Mouse (Mus musculus): ENCODE data around the gene Smchd1. TPM values are rescaled to one million over a fixed set of nuclear protein-coding genes. Genes with fewer than 3 reads are reported as not detected.
"Not testable (repeated sequence)": the region's sequence is repeated elsewhere in the genome, so short reads cannot be mapped to it uniquely, and the experiment has no call there.

Smchd1 gene
- polyA plus RNA-seq, 1 experiment from 2014 or later, result 25.6 TPM

- Histone ChIP-seq H3K4me1 (replicated peaks; ENCODE audit: control insufficient read depth, insufficient read depth, low read length) (no peaks in the 10 kb centered on the region), H3K4me3 (ENCODE audit: low read depth, low read length) (no peak overlapping the region), H3K9ac (ENCODE audit: low read depth, low read length) (no peak overlapping the region), H3K4me2 (replicated peaks; ENCODE audit: low read depth) (no peak overlapping the region), H3K27ac (ENCODE audit: low read depth, low read length) (no peak overlapping the region), H3K27me3 (replicated peaks; ENCODE audit: control insufficient read depth, insufficient read depth, low read length) (no peaks in the 10 kb centered on the region), H3K9me3 (ENCODE audit: control insufficient read depth) (no peaks in the 10 kb centered on the region), H3K36me3 (ENCODE audit: control insufficient read depth, insufficient read depth) (peaks cover 12% of the 10 kb centered on the region)
- 85% methylated on average over 3 of the region's 3 CpGs for WGBS
- ATAC-seq, result no peak
- no peak for TF ChIP-seq CTCF (IDR thresholded peaks at IDR 0.05; ENCODE audit: low read depth)
These were observed 133.1 kb downstream of the Smchd1 start for GRCm38 (mm10) chr17:71342006-71342405.

GRCm38 (mm10) chr17:71338627-71339026, 136.5 kb downstream of the Smchd1 start:
- no peaks in the 10 kb centered on the region for H3K4me1 ChIP-seq (replicated peaks; ENCODE audit: control insufficient read depth, insufficient read depth, low read length)
- H3K36me3 ChIP-seq (ENCODE audit: control insufficient read depth, insufficient read depth), result no peaks in the 10 kb centered on the region; the same call in 1 of the 2 replicates
- H3K4me2 ChIP-seq (replicated peaks; ENCODE audit: low read depth), result no peak overlapping the region
- TF ChIP-seq CTCF (IDR thresholded peaks at IDR 0.05; ENCODE audit: low read depth), result no peak
- WGBS, result 94% methylated on average over 6 of the region's 6 CpGs
- H3K27ac ChIP-seq (ENCODE audit: low read depth, low read length), result no peak overlapping the region
- no peaks in the 10 kb centered on the region for H3K27me3 ChIP-seq (replicated peaks; ENCODE audit: control insufficient read depth, insufficient read depth, low read length)
- no peak overlapping the region for H3K9ac ChIP-seq (ENCODE audit: low read depth, low read length)
- ATAC-seq, result no peak
- no peaks in the 10 kb centered on the region for H3K9me3 ChIP-seq (ENCODE audit: control insufficient read depth)
- no peak overlapping the region for H3K4me3 ChIP-seq (ENCODE audit: low read depth, low read length)

DNA sequence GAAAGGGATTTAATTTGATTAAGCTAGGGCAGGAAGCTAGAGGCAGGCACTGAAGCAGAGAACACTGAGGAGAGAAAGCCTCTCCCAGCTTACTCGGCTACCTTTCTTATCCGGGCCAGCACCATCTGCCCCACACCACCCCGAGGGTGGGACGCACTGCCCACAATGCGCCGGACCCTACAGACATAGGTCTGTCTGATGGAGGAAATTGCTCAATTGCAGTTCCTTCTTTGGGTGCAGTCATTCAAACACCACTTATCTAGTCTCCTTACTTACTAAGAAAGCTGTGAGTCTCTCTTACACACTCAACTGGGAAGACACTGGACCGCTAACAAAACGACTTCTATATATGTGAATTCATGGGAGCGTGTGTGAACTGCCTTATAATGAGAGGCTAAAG, 137.6 kb downstream of the Smchd1 start:
- WGBS, result 91% methylated on average over 9 of the region's 9 CpGs
- no peak for ATAC-seq
- TF ChIP-seq CTCF (IDR thresholded peaks at IDR 0.05; ENCODE audit: low read depth), result no peak
- H3K9ac ChIP-seq (ENCODE audit: low read depth, low read length), result no peak overlapping the region
- H3K9me3 ChIP-seq (ENCODE audit: control insufficient read depth), result no peaks in the 10 kb centered on the region
- no peak overlapping the region for H3K27ac ChIP-seq (ENCODE audit: low read depth, low read length)
- no peak overlapping the region for H3K4me2 ChIP-seq (replicated peaks; ENCODE audit: low read depth)
- H3K27me3 ChIP-seq (replicated peaks; ENCODE audit: control insufficient read depth, insufficient read depth, low read length), result no peaks in the 10 kb centered on the region
- no peaks in the 10 kb centered on the region; the same call in 1 of the 2 replicates for H3K36me3 ChIP-seq (ENCODE audit: control insufficient read depth, insufficient read depth)
- H3K4me1 ChIP-seq (replicated peaks; ENCODE audit: control insufficient read depth, insufficient read depth, low read length), result no peaks in the 10 kb centered on the region
- no peak overlapping the region for H3K4me3 ChIP-seq (ENCODE audit: low read depth, low read length)

DNA sequence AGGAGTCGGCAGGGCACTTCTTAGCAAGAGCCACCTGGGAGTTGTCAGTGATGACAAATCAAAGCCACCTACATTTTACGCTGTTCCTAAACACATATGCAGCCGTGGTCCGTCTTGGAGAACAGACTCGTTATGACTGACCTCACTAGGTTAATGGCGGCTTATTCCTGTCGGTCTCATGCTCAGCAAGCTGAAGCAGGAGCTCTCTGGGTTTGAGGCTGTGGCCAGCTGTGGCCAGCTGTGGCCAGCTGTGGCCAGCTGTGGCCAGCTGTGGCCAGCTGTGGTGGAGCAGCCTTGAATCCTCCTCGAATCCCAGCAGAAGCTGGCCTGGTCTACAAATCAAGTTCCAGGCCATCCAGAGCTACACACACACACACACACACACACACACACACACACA, 138.7 kb downstream of the Smchd1 start:
- WGBS, result 56% methylated on average over 8 of the region's 8 CpGs
- ATAC-seq, result no peak
- no peak overlapping the region for H3K27ac ChIP-seq (ENCODE audit: low read depth, low read length)
- no peaks in the 10 kb centered on the region for H3K9me3 ChIP-seq (ENCODE audit: control insufficient read depth)
- H3K4me3 ChIP-seq (ENCODE audit: low read depth, low read length), result no peak overlapping the region
- H3K4me1 ChIP-seq (replicated peaks; ENCODE audit: control insufficient read depth, insufficient read depth, low read length), result no peaks in the 10 kb centered on the region
- no peaks in the 10 kb centered on the region for H3K27me3 ChIP-seq (replicated peaks; ENCODE audit: control insufficient read depth, insufficient read depth, low read length)
- no peak overlapping the region for H3K4me2 ChIP-seq (replicated peaks; ENCODE audit: low read depth)
- TF ChIP-seq CTCF (IDR thresholded peaks at IDR 0.05; ENCODE audit: low read depth), result no peak
- H3K9ac ChIP-seq (ENCODE audit: low read depth, low read length), result no peak overlapping the region
- no peaks in the 10 kb centered on the region for H3K36me3 ChIP-seq (ENCODE audit: control insufficient read depth, insufficient read depth)

DNA sequence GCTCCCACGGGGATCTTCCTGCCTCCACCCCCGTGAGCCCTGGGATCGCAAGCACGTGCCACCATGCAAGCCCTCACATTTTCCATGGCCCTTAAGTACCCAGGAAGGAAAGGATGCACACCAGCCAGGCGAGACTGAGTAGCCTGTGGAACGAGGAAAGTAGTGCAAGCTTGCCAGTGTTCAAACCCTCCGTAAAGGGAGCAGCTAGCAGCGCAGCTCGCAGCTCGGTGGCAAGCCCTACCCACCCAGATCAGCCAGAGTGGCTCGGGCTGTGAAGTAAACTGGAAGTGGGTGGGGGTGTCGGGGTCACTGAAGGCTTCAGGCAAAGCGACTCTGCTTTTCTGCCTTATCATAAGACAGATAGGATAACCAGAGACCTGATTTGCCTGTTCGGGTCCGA, 142.8 kb downstream of the Smchd1 start:
- Histone ChIP-seq H3K9me3 (ENCODE audit: control insufficient read depth) (no peaks in the 10 kb centered on the region), H3K27me3 (replicated peaks; ENCODE audit: control insufficient read depth, insufficient read depth, low read length) (no peaks in the 10 kb centered on the region), H3K4me2 (replicated peaks; ENCODE audit: low read depth) (no peak overlapping the region), H3K4me1 (replicated peaks; ENCODE audit: control insufficient read depth, insufficient read depth, low read length) (no peaks in the 10 kb centered on the region), H3K9ac (ENCODE audit: low read depth, low read length) (no peak overlapping the region), H3K36me3 (ENCODE audit: control insufficient read depth, insufficient read depth) (no peaks in the 10 kb centered on the region), H3K4me3 (ENCODE audit: low read depth, low read length) (no peak overlapping the region), H3K27ac (ENCODE audit: low read depth, low read length) (no peak overlapping the region)
- 37% methylated on average over 15 of the region's 15 CpGs for WGBS
- no peak for TF ChIP-seq CTCF (IDR thresholded peaks at IDR 0.05; ENCODE audit: low read depth)
- no peak for ATAC-seq

- H3K4me1 ChIP-seq (replicated peaks; ENCODE audit: control insufficient read depth, insufficient read depth, low read length); H3K9ac ChIP-seq (ENCODE audit: low read depth, low read length); H3K4me3 ChIP-seq (ENCODE audit: low read depth, low read length); ATAC-seq; H3K36me3 ChIP-seq (ENCODE audit: control insufficient read depth, insufficient read depth); H3K27ac ChIP-seq (ENCODE audit: low read depth, low read length); H3K27me3 ChIP-seq (replicated peaks; ENCODE audit: control insufficient read depth, insufficient read depth, low read length); H3K4me2 ChIP-seq (replicated peaks; ENCODE audit: low read depth); H3K9me3 ChIP-seq (ENCODE audit: control insufficient read depth): not testable (repeated sequence)
- 87% methylated on average over 8 of the region's 8 CpGs for WGBS
These were observed 154.4 kb downstream of the Smchd1 start for GRCm38 (mm10) chr17:71320731-71321130.

DNA sequence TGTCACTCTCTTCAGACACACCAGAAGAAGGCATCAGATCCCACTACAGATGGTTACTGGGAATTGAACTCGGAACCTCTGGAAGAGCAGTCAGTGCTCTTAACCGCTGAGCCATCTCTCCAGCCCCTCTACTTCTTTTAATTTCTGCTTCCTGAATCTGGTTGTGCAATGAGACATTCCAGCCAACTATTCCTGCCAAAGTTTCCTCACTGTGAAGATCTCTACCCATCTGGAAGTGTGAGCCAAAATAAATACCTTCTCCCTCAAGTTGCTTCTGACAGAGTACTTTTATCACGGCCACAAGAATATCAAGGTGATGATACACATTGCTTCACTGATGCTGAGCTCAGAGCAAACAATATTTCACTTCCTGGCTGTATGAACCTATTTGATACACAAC, 155.8 kb downstream of the Smchd1 start:
- Histone ChIP-seq H3K4me2 (replicated peaks; ENCODE audit: low read depth) (no peak overlapping the region), H3K36me3 (ENCODE audit: control insufficient read depth, insufficient read depth) (no peaks in the 10 kb centered on the region), H3K4me1 (replicated peaks; ENCODE audit: control insufficient read depth, insufficient read depth, low read length) (no peaks in the 10 kb centered on the region), H3K9me3 (ENCODE audit: control insufficient read depth) (no peaks in the 10 kb centered on the region), H3K27ac (ENCODE audit: low read depth, low read length) (no peak overlapping the region), H3K4me3 (ENCODE audit: low read depth, low read length) (no peak overlapping the region), H3K27me3 (replicated peaks; ENCODE audit: control insufficient read depth, insufficient read depth, low read length) (no peaks in the 10 kb centered on the region), H3K9ac (ENCODE audit: low read depth, low read length) (no peak overlapping the region)
- TF ChIP-seq CTCF (IDR thresholded peaks at IDR 0.05; ENCODE audit: low read depth), result no peak
- no peak for ATAC-seq
- 85% methylated on average over 3 of the region's 3 CpGs for WGBS
